Mouse (Mus musculus): ENCODE data around the gene Tmem108. TPM values are rescaled to one million over a fixed set of nuclear protein-coding genes. Genes with fewer than 3 reads are reported as not detected.

Gene Tmem108
- total RNA-seq, 1 experiment from 2014 or later: 4.6 TPM

DNA sequence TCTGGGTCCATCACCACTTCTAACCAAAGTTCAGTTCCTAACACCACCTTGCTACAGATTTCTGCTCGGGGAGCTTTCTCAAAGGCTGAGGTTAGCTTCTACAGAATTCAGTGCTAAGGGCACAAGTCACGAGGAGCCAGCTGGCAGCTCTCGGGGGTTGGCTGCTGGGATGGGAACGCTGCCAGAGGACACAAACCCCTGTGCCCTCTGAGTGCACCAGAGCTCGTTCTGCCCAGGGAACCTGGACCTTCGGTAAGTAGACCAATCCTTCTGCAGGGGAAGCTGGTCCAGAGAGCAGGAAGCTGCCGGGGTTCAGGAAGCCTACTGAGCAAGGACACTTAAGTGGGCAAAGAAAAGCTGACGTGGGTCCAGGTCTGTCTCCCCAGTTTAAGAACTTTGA is 40.6 kb downstream of the Tmem108 start:
- peak; percentile 59 for DNase-seq

DNA sequence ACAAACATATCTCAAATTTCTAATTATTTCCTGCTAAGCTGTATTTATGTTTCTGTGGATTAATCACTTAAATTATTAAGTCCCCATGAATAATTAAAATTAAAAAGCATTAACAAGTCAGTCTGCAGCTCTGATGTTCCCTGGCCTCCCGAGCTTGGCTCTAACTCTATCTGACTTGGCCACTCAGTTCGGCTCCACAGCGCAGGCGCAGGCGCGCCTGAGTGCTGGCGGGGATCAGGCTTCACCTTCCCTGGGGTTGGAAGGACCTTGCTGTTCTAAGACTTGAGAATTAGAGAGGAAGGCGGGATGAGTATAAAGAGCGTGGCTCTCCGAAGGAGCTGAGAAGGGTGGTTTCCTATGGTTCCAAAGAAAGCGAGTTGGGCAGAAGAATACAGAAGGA is 41.6 kb downstream of the Tmem108 start:
- DNase-seq: peak; percentile 33

- no peak for DNase-seq
Observed at GRCm38 (mm10) chr9:103716002-103716401, 45.6 kb downstream of the Tmem108 start.

GRCm38 (mm10) chr9:103715352-103715751 is 46.3 kb downstream of the Tmem108 start:
- no peak for DNase-seq

DNA sequence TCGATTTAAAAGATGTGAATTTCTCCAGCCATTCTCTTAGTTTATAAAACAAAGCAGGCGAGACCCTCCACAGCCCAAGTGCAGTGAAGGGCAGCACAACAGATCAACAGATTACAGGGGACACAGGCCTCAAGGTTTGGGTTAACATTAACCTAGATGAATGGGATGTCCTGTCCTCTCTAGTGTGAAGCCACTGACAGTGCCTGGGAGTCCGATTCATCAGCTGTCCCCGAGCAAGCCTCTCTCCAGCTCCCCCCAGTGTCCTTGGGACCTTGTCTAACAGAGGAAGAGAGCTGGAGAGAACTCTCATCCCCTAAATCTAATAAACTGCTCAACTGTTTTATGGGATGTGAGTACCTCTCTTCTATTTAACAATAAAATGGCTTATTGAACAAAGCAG is 48.4 kb downstream of the Tmem108 start:
- DNase-seq: no peak

- DNase-seq: no peak
Observed at GRCm38 (mm10) chr9:103712711-103713110, 48.9 kb downstream of the Tmem108 start.

DNA sequence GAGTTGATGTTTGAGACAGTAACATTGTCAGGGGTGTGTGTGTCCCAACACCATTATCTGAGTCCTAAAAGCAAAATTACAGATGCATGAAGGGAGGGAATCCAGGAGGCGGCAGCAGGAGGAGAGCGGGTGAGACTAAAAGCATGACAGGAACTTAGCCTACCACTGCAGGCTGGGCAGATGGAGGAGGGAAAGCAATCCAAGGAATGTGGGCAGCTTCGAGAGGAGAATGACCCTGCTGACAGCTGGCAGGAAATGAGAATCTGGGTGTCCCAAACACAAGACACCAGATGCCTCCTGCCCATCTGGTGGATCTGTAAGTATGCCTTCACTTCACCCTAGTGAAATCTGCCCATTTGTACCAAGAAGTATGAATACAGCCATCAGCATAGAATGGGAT is 51.9 kb downstream of the Tmem108 start:
- DNase-seq: no peak

DNA sequence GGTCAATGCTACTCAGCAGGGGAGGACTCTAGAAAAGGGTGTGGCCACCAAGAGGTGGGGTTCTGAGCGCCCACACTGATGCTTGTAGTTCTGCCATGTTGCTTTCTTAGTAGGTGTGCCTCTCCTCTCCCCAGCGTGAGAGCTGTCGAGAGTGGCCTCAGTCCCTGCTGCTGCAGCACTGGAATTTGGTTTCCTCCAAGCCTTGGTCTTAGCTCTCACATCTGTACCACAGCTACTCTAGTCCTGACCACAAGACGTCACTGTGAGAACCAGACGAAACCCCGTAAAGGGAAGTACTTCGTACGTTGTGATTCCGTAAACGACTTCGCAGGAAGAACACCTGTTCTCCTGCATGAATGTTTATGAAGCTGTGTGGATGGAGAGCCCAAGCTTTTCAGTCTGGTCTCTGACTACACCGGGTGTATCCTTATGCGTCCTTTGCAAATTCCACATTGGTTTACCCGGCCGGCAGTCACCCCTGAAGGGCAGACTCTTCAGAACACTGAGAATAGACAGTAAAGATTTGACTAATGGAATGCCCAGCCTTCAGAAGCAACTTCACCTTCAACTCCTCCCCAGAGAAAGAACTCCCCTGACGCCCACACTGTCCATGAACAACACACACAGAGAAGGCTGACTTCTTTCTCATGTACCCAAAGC is 53.0 kb downstream of the Tmem108 start:
- no peak for DNase-seq

DNA sequence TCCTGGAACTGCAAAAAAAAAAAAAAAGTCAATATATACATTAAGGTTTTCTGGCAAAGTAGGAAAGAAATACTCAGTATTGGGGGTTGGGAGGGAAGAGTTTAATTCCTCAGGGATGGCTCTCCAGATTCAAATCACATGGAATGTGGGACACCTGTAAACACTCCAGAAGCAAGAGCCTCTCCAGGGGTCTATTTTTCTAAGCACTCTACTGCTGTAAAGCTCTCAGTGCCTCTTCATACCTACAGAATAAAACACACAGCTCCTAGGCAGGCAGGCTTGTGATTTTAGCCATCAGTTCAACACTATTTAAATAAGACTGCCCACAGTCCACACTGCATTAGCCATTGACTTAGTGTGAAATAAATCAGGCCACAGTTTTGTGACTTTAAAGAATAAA is 53.8 kb downstream of the Tmem108 start:
- DNase-seq: no peak

- DNase-seq: no peak
Observed at GRCm38 (mm10) chr9:103707000-103707790, 54.4 kb downstream of the Tmem108 start.

GRCm38 (mm10) chr9:103705717-103706116 is 55.9 kb downstream of the Tmem108 start:
- no peak for DNase-seq

DNA sequence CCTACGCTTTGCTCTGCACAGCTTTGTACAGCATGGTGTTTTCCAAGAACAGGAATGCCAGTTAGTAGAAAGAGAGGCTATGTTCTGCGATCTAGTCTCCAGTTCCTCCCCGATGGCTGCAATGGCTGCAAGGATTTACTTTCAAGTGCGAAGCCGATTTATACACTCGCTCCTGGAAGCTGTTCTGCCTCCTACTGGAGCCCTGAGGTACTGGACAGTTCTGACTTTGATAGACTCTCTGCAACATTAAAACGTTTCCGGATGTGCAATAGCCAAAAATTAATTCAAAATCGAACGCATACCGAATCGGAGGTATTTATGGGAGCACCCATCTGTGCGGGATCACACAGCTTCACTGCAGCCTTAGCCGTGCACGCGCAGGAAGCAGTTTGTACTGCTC is 58.6 kb downstream of the Tmem108 start:
- no peak for DNase-seq

GRCm38 (mm10) chr9:103702452-103702851 is 59.2 kb downstream of the Tmem108 start:
- no peak for DNase-seq

- DNase-seq: no peak
Observed at GRCm38 (mm10) chr9:103701448-103701847, 60.2 kb downstream of the Tmem108 start.

DNA sequence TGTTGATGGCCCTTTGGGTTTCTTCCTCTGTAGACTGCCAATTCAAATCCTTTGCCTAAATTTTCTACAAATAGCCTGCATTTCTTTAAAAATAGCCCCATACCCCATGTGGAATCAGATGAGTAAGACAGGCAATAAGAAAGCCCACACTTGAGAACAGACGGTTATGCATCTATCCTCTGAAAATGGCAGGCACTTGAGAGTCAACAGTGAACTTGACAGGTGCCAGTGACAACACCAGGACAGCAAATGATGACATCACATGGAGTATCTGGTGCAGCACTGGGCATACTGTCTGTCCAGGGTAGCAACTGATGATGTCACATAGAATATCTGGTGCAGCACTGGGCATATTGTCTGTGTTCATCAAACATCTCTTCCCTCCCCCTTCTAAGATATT is 61.4 kb downstream of the Tmem108 start:
- DNase-seq: no peak

DNA sequence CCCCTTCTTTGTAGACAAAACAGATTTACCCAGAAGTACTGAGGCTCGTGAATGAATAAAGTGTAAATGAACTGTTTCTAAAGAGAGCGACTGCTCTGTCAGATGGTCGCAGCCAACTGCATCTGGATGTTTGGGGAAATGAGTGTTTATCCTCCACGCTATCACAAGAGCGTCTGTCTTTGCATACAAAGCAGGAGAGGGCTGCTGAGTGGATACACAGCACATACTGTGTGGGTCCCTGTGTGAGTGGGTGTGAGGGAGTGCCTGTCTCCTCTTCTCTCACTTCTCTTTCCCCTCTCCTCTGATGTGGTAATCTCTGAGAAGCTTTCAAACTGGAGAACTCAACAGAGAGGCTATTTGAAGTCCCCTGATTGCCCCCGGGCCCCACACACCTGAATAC is 64.7 kb downstream of the Tmem108 start:
- DNase-seq: no peak

DNA sequence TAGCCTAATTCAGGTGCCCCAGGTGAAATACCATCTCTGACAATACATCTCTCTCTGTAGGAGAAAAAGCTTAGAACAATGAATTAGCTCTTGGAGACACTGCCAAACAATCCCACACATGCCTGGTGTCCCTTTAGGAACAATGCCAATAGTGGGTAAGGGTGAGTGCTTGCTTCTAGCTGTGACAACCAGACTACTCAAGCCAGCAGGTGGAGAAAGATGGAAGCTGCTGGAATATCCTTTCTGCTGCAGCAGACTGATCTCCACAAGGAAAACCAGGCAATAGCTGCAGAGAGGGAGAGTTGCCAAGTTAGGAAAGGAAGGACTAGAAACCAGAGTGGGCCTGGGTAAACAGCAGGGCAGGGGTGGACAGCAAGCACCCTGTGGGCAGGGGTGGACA is 67.8 kb downstream of the Tmem108 start:
- no peak for DNase-seq

DNA sequence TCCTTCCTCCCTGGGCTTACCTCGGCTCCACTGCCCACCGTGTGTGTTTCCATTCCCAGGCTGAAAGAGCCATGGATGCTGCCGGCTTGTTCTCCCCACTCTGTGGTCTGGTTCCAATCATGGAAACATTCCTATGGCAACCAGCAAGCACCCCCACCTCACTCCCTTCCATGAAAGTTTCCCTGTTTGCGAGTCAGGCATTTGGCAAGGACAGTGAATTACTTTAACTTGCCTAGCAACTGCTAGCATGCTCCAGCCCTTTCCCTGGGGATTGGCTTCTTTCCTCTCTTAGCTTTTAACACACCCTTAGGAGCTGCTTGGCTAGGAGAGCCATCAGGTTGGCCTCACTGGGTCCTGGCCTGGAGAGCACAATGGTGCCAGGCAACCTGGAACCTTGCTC is 68.9 kb downstream of the Tmem108 start:
- DNase-seq: peak; percentile 43

GRCm38 (mm10) chr9:103691847-103692246 is 69.8 kb downstream of the Tmem108 start:
- no peak for DNase-seq

DNA sequence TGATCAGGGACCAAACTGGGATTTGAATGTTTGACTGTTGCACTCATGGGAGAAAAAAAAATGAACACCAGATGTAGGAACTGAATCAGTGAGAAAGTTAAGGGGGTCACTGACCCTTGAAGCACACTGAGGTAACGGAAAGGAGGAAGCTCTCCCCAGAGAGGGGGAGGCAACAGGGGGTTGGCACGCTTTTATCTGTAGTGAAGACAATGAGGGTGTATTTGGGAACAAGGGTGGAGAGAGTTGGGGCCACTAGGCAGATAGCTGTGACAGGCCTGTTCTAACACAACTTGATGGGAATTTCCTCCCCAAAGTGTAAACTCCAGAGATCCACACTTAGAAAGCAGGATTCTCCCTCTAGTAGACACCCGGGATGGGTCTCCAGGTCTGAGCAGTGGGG is 71.2 kb downstream of the Tmem108 start:
- no peak for DNase-seq

DNA sequence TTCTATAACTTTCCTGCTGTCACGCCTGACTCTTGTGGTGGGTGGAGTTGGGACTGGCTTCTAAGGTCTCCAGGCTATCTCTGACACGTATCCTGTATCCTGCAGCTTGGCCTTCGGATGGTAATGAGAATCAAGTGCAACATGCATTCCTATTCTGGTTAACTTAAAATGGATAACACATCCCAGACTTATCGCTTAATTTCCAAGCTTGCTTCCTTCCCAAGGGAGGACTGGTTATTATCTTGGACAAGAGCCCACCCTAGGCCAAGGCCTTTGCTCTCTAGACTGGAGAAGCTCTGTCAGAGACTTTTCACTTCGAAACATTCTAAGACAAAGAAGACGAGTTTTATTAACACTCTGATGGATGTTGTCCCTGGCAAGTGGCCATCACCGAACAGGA is 71.9 kb downstream of the Tmem108 start:
- peak; percentile 23 for DNase-seq

DNA sequence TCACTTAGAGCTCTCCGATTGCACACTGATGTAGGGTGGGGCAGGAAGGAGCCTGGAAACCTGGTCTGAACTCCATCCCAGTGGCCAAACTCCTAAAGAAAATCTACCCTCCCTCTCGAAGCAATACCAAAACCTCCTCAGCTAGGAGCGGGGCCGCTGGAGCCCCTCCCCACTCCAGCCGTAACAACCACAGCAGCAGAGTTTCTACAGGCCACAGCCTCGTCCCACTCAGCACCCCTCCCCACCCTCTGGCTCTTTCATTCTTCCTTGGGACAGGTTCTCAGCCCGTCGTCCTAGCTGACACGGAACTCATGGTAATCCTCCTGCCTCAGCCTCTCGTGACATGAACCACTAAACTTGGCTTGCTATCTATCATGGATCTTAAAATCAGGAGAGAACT is 72.6 kb downstream of the Tmem108 start:
- no peak for DNase-seq

DNA sequence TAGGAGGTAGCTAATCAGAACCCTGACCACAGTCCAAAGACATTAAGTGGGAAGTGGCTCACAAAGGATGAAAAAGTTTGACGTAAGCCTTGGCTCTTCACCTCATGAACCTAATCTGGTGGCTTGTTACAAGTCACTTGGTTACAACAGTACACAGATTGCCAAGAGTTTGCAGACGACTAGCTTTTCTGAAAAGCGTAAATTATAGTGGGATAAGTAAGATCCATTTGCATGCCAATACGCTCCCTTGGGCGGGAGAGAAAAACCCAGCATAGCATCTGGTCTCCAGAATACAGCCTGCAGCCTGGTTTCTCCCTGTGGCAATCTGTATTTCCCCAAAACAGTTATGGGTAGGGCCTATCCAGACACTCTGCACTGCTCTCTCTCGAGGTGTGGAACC is 74.5 kb downstream of the Tmem108 start:
- no peak for DNase-seq

GRCm38 (mm10) chr9:103681741-103682330 is 79.8 kb downstream of the Tmem108 start:
- DNase-seq: no peak
